ENCODE assay signal across 16 mouse cellular contexts in genomic region chr14:48316396-48316795, GRCm38 (mm10).
"Had no signal": no experiment of that assay in that cellular context is flagged by ENCODE, and none has a peak within 500 bp of the region (broad histone marks: within the 10 kb centered on the region; RNA-seq: fewer than 3 reads in every experiment).

No protein-coding gene starts in this region.

- H3K27me3 ChIP-seq: liver, embryonic 12.5 days; liver, embryonic 15.5 days; lung, embryonic 15.5 days had no signal

- H3K4me1 ChIP-seq: limb, embryonic 13.5 days; liver, embryonic 12.5 days; liver, embryonic 15.5 days had no signal

- H3K4me3 ChIP-seq: layer of hippocampus, adult 2 months; limb, embryonic 10.5 days; limb, embryonic 13.5 days; liver, embryonic 12.5 days; liver, embryonic 15.5 days; lung, embryonic 15.5 days had no signal

- DNase-seq: kidney, postnatal 25 days; layer of hippocampus, adult 9-11 months; liver; lung, postnatal 14 days; lung, postnatal 4 days; midbrain, embryonic 14.5 days; thymus, adult 18-20 months; thymus, postnatal 36 days had no signal

- H3K36me3 ChIP-seq: limb, embryonic 10.5 days; limb, embryonic 13.5 days; liver, embryonic 12.5 days; liver, embryonic 15.5 days; lung, embryonic 15.5 days had no signal

- ATAC-seq: liver, embryonic 12.5 days had no signal

- H3K9me3 ChIP-seq: limb, embryonic 10.5 days; limb, embryonic 13.5 days; liver, embryonic 12.5 days; liver, embryonic 15.5 days; lung, embryonic 15.5 days had no signal

- H3K4me2 ChIP-seq: limb, embryonic 13.5 days; liver, embryonic 12.5 days; liver, embryonic 15.5 days; lung, embryonic 15.5 days; midbrain, embryonic 11.5 days had no signal

- H3K9ac ChIP-seq: limb, embryonic 13.5 days; liver, embryonic 12.5 days; liver, embryonic 15.5 days; lung, embryonic 15.5 days had no signal

- H3K27ac ChIP-seq: kidney, postnatal 0 days; layer of hippocampus, adult 2 months; limb, embryonic 10.5 days; limb, embryonic 13.5 days; liver, embryonic 12.5 days; liver, embryonic 15.5 days; lung, embryonic 15.5 days had no signal
